Mouse (Mus musculus): Measurements from ENCODE around the gene Prkci.

GRCm38 (mm10) chr3:31083507-31084245 lies 88.1 kb downstream of the Prkci start:
- TF ChIP-seq CTCF (IDR thresholded peaks at IDR 0.05; ENCODE audit: low read depth), result no peak
- no peak for TF ChIP-seq EP300 (IDR thresholded peaks at IDR 0.05; ENCODE audit: low read depth)
